Mouse (Mus musculus): ENCODE data around the gene Gas2l3.

DNA sequence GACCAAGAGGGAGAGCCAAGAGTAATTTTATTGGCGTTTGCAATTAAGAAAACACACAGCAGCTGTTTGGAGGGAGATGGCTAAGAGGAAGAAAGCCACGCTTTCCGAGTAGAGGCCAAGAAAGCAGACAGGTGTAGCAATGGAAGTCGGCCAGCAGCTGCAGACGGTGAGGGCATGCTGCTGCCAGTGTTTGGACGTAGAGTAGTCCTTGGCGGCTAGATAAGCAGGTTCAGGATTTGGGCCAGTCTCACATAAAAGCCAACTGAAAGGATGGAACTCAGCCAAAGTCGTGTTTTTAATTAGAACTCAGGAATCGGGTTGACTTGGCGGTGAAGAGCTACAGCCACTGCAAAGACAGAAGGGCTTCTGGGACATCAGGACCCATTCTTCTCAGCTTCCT, 6.6 kb upstream of the Gas2l3 start:
- TF ChIP-seq MXI1 (IDR thresholded peaks at IDR 0.05; ENCODE audit: low read depth, low read length) (no peak), CTCF (IDR thresholded peaks at IDR 0.05 in 2 of 3, conservative IDR thresholded peaks at IDR 0.05 in 1 of 3; ENCODE audit: control insufficient read depth in 1 of 3, insufficient read depth in 1 of 3, low read depth in 2 of 3, low read length in 3 of 3, poor library complexity in 1 of 3, severe bottlenecking in 1 of 3) (no peak), TCF12 (IDR thresholded peaks at IDR 0.05; ENCODE audit: low read depth, low read length) (no peak), POLR2A (IDR thresholded peaks at IDR 0.05; ENCODE audit: control insufficient read depth in 1 of 2, insufficient read depth in 1 of 2, low read depth in 1 of 2, low read length in 2 of 2, poor library complexity in 1 of 2) (no peak), GATA1 (IDR thresholded peaks at IDR 0.05; ENCODE audit: low read depth, low read length) (no peak)

All from MEL (cell line).